Mouse (Mus musculus): ENCODE results near the gene Gpr27.

The Gpr27 gene

GRCm38 (mm10) chr6:99692206-99692915 is at the start of gene Gpr27:
TSS of gene Gpr27 (plus strand) at chr6:99692679.
- DNase-seq (ENCODE audit: low read depth) = no peak

GRCm38 (mm10) chr6:99643439-99644199 is 48.9 kb upstream of the Gpr27 start:
- no peak for DNase-seq (ENCODE audit: low read depth)

GRCm38 (mm10) chr6:99644386-99644785 is 48.1 kb upstream of the Gpr27 start:
- DNase-seq (ENCODE audit: low read depth) = no peak

GRCm38 (mm10) chr6:99644876-99645275 is 47.6 kb upstream of the Gpr27 start:
- DNase-seq (ENCODE audit: low read depth) = no peak

GRCm38 (mm10) chr6:99646344-99646743 is 46.1 kb upstream of the Gpr27 start:
- no peak for DNase-seq (ENCODE audit: low read depth)

- no peak for DNase-seq (ENCODE audit: low read depth)
Measured at GRCm38 (mm10) chr6:99649307-99649706, 43.2 kb upstream of the Gpr27 start.

GRCm38 (mm10) chr6:99652341-99652740 is 40.1 kb upstream of the Gpr27 start:
- no peak for DNase-seq (ENCODE audit: low read depth)

GRCm38 (mm10) chr6:99654343-99654742 is 38.1 kb upstream of the Gpr27 start:
- DNase-seq (ENCODE audit: low read depth) = no peak

GRCm38 (mm10) chr6:99655488-99655887 is 37.0 kb upstream of the Gpr27 start:
- no peak for DNase-seq (ENCODE audit: low read depth)

- no peak for DNase-seq (ENCODE audit: low read depth)
Measured at GRCm38 (mm10) chr6:99656088-99656487, 36.4 kb upstream of the Gpr27 start.

GRCm38 (mm10) chr6:99658586-99658985 is 33.9 kb upstream of the Gpr27 start:
- no peak for DNase-seq (ENCODE audit: low read depth)

- DNase-seq (ENCODE audit: low read depth) = no peak
Measured at GRCm38 (mm10) chr6:99660443-99660842, 32.0 kb upstream of the Gpr27 start.

- DNase-seq (ENCODE audit: low read depth) = no peak
Measured at GRCm38 (mm10) chr6:99663232-99663631, 29.2 kb upstream of the Gpr27 start.

- no peak for DNase-seq (ENCODE audit: low read depth)
Measured at GRCm38 (mm10) chr6:99665457-99666317, 26.8 kb upstream of the Gpr27 start.

- no peak for DNase-seq (ENCODE audit: low read depth)
Measured at GRCm38 (mm10) chr6:99666318-99667171, 25.9 kb upstream of the Gpr27 start, which contains the start of the genes Eif4e3 and Gm20696. TSS of gene Eif4e3 (minus strand) at chr6:99666771. TSS of gene Gm20696 (minus strand) at chr6:99666797.

GRCm38 (mm10) chr6:99667290-99667689 is 25.2 kb upstream of the Gpr27 start:
- no peak for DNase-seq (ENCODE audit: low read depth)

- DNase-seq (ENCODE audit: low read depth) = no peak
Measured at GRCm38 (mm10) chr6:99669481-99670325, 22.8 kb upstream of the Gpr27 start.

- DNase-seq (ENCODE audit: low read depth) = peak; percentile 34
Measured at GRCm38 (mm10) chr6:99670481-99671119, 21.9 kb upstream of the Gpr27 start.

- no peak for DNase-seq (ENCODE audit: low read depth)
Measured at GRCm38 (mm10) chr6:99671768-99672167, 20.7 kb upstream of the Gpr27 start.

GRCm38 (mm10) chr6:99674482-99674881 is 18.0 kb upstream of the Gpr27 start:
- DNase-seq (ENCODE audit: low read depth) = no peak
